Mouse (Mus musculus) neural tube, embryonic 15.5 days (tissue): Measurements from ENCODE around the gene Tspan11. TPM values are rescaled to one million over a fixed set of nuclear protein-coding genes. Genes with fewer than 3 reads are reported as not detected.

Source experiments
- ATAC-seq: fragments of 200-750 bp; cut with Nextera tagmentation; 2 replicates; pipeline ENCODE4 v1.8.0; 2017; ENCODE audit warnings: mild to moderate bottlenecking, moderate TSS enrichment, moderate library complexity; ENCODE audit not compliant: low FRiP score
- H3K27ac ChIP-seq: fragments of 300-500 bp; sonication (generic); replicated peaks from 2 replicates; pipeline ENCODE4 v1.5.1; 2015; ENCODE audit warnings: mild to moderate bottlenecking, inconsistent platforms
- H3K27me3 ChIP-seq: fragments of 300-500 bp; sonication (generic); replicated peaks from 2 replicates; pipeline ENCODE4 v1.6.1; 2015; ENCODE audit warnings: inconsistent platforms
- H3K36me3 ChIP-seq: fragments of 300-500 bp; sonication (generic); 2 replicates; pipeline ENCODE4 v1.6.1; 2015; ENCODE audit warnings: inconsistent platforms
- H3K4me1 ChIP-seq: fragments of 300-500 bp; sonication (generic); 2 replicates; pipeline ENCODE4 v1.6.1; 2015; ENCODE audit warnings: inconsistent platforms
- H3K4me2 ChIP-seq: fragments of 300-500 bp; sonication (generic); 2 replicates; pipeline ENCODE4 v1.6.1; 2015; ENCODE audit warnings: inconsistent platforms, mild to moderate bottlenecking, moderate library complexity
- H3K4me3 ChIP-seq: fragments of 300-500 bp; sonication (generic); replicated peaks from 2 replicates; pipeline ENCODE4 v1.5.1; 2015; ENCODE audit warnings: mild to moderate bottlenecking, inconsistent platforms
- H3K9ac ChIP-seq: fragments of 300-500 bp; sonication (generic); replicated peaks from 2 replicates; pipeline ENCODE4 v1.6.1; 2015; ENCODE audit warnings: mild to moderate bottlenecking, inconsistent platforms
- H3K9me3 ChIP-seq: fragments of 300-500 bp; sonication (generic); replicated peaks from 2 replicates; pipeline ENCODE4 v1.6.1; 2016; ENCODE audit warnings: inconsistent platforms
- WGBS: fragments of 180-500 bp; shearing (Covaris S2); methylation state at CpG from one replicate; pipeline ENCODE4 v1.1.7; 2015; ENCODE audit warnings: mixed read lengths; 5-methylcytosine and 5-hydroxymethylcytosine counted together
- polyA plus RNA-seq: library from polyadenylated mRNA; unstranded; fragments of >200 nt; fragmentation: Nextera tagmentation; extraction: Ambion mirVana; gene quantifications from 2 replicates; pipeline ENCODE4 v1.2.1, GENCODE M21; 2015

Tspan11 gene
- polyA plus RNA-seq, 1 experiment from 2014 or later: 3.7 TPM

GRCm38 (mm10) chr6:127855711-127856295 is 31.6 kb upstream of the Tspan11 start:
- H3K9me3 ChIP-seq: no peaks in the 10 kb centered on the region
- H3K27ac ChIP-seq: peak overlapping the region; percentile 29; the same call in 1 of the 2 replicates
- no peaks in the 10 kb centered on the region for H3K36me3 ChIP-seq
- no peak overlapping the region for H3K4me2 ChIP-seq
- no peak overlapping the region for H3K4me3 ChIP-seq
- 29% methylated on average over 9 of the region's 9 CpGs for WGBS
- peak; percentile 62; the same call in 1 of the 2 replicates for ATAC-seq
- peaks cover 25% of the 10 kb centered on the region for H3K4me1 ChIP-seq
- no peak overlapping the region for H3K9ac ChIP-seq
- H3K27me3 ChIP-seq: no peaks in the 10 kb centered on the region

- 35% methylated on average over 9 of the region's 9 CpGs for WGBS
- no peak for ATAC-seq
- Histone ChIP-seq H3K4me3 (no peak overlapping the region), H3K27ac (no peak overlapping the region), H3K27me3 (no peaks in the 10 kb centered on the region), H3K4me2 (no peak overlapping the region), H3K9ac (no peak overlapping the region), H3K36me3 (no peaks in the 10 kb centered on the region), H3K9me3 (no peaks in the 10 kb centered on the region), H3K4me1 (no peaks in the 10 kb centered on the region)
Measured at GRCm38 (mm10) chr6:127861951-127862350, 25.4 kb upstream of the Tspan11 start.

GRCm38 (mm10) chr6:127865391-127865790 is 22.0 kb upstream of the Tspan11 start:
- WGBS: 88% methylated on average over 4 of the region's 4 CpGs

GRCm38 (mm10) chr6:127868546-127868945 is 18.8 kb upstream of the Tspan11 start:
- H3K4me1 ChIP-seq: no peaks in the 10 kb centered on the region
- H3K36me3 ChIP-seq: no peaks in the 10 kb centered on the region
- no peak overlapping the region for H3K27ac ChIP-seq
- H3K4me3 ChIP-seq: no peak overlapping the region
- 82% methylated on average over 8 of the region's 8 CpGs for WGBS
- ATAC-seq: no peak
- H3K4me2 ChIP-seq: no peak overlapping the region
- H3K9me3 ChIP-seq: no peaks in the 10 kb centered on the region
- H3K9ac ChIP-seq: no peak overlapping the region
- H3K27me3 ChIP-seq: no peaks in the 10 kb centered on the region

More at GRCm38 (mm10) chr6:127865391-127865790, 22.0 kb upstream of the Tspan11 start:
- Histone ChIP-seq H3K4me2 (no peak overlapping the region), H3K36me3 (no peaks in the 10 kb centered on the region), H3K4me1 (no peaks in the 10 kb centered on the region), H3K4me3 (no peak overlapping the region), H3K9me3 (no peaks in the 10 kb centered on the region), H3K27ac (no peak overlapping the region), H3K9ac (no peak overlapping the region), H3K27me3 (no peaks in the 10 kb centered on the region)
- no peak for ATAC-seq

- Histone ChIP-seq H3K9me3 (no peaks in the 10 kb centered on the region), H3K4me2 (no peak overlapping the region), H3K9ac (no peak overlapping the region), H3K27me3 (no peaks in the 10 kb centered on the region), H3K36me3 (no peaks in the 10 kb centered on the region), H3K4me1 (no peaks in the 10 kb centered on the region), H3K27ac (no peak overlapping the region), H3K4me3 (no peak overlapping the region)
- 87% methylated on average over 7 of the region's 7 CpGs for WGBS
- ATAC-seq: no peak
Measured at GRCm38 (mm10) chr6:127869121-127869520, 18.3 kb upstream of the Tspan11 start.

GRCm38 (mm10) chr6:127870345-127871324 is 16.8 kb upstream of the Tspan11 start:
- H3K9ac ChIP-seq: no peak overlapping the region
- H3K27me3 ChIP-seq: no peaks in the 10 kb centered on the region
- whole genome bisulfite sequencing: 79% methylated on average over 12 of the region's 12 CpGs
- no peak for ATAC-seq
- H3K4me1 ChIP-seq: no peaks in the 10 kb centered on the region
- no peak overlapping the region for H3K27ac ChIP-seq
- no peaks in the 10 kb centered on the region for H3K9me3 ChIP-seq
- no peak overlapping the region for H3K4me2 ChIP-seq
- H3K36me3 ChIP-seq: no peaks in the 10 kb centered on the region
- no peak overlapping the region for H3K4me3 ChIP-seq

- Histone ChIP-seq H3K9me3 (no peaks in the 10 kb centered on the region), H3K27ac (no peak overlapping the region), H3K9ac (no peak overlapping the region), H3K4me3 (no peak overlapping the region), H3K4me2 (no peak overlapping the region), H3K36me3 (no peaks in the 10 kb centered on the region), H3K4me1 (no peaks in the 10 kb centered on the region), H3K27me3 (no peaks in the 10 kb centered on the region)
- WGBS: 91% methylated on average over 6 of the region's 6 CpGs
- ATAC-seq: no peak
Measured at GRCm38 (mm10) chr6:127871436-127871835, 16.0 kb upstream of the Tspan11 start.

GRCm38 (mm10) chr6:127872581-127872980 is 14.8 kb upstream of the Tspan11 start:
- H3K36me3 ChIP-seq: no peaks in the 10 kb centered on the region
- no peak overlapping the region for H3K9ac ChIP-seq
- H3K27ac ChIP-seq: no peak overlapping the region
- no peaks in the 10 kb centered on the region for H3K27me3 ChIP-seq
- 0 out of 2 replicates have a peak, but pooled peaks cover 2% of the 10 kb centered on the region for H3K4me1 ChIP-seq
- no peak overlapping the region for H3K4me2 ChIP-seq
- H3K9me3 ChIP-seq: no peaks in the 10 kb centered on the region
- ATAC-seq: no peak
- 91% methylated on average over 8 of the region's 8 CpGs for WGBS
- H3K4me3 ChIP-seq: no peak overlapping the region

GRCm38 (mm10) chr6:127875883-127876282 is 11.5 kb upstream of the Tspan11 start:
- Histone ChIP-seq H3K36me3 (no peaks in the 10 kb centered on the region), H3K4me2 (no peak overlapping the region), H3K27ac (no peak overlapping the region), H3K9ac (no peak overlapping the region), H3K4me1 (0 out of 2 replicates have a peak, but pooled peaks cover 2% of the 10 kb centered on the region), H3K27me3 (no peaks in the 10 kb centered on the region), H3K4me3 (no peak overlapping the region), H3K9me3 (no peaks in the 10 kb centered on the region)
- WGBS: 88% methylated on average over 11 of the region's 11 CpGs
- no peak for ATAC-seq

GRCm38 (mm10) chr6:127876436-127876835 is 11.0 kb upstream of the Tspan11 start:
- Histone ChIP-seq H3K9ac (no peak overlapping the region), H3K9me3 (no peaks in the 10 kb centered on the region), H3K27me3 (no peaks in the 10 kb centered on the region), H3K4me3 (no peak overlapping the region), H3K27ac (no peak overlapping the region), H3K4me2 (no peak overlapping the region), H3K36me3 (no peaks in the 10 kb centered on the region), H3K4me1 (0 out of 2 replicates have a peak, but pooled peaks cover 2% of the 10 kb centered on the region)
- no peak for ATAC-seq
- WGBS: 94% methylated on average over 9 of the region's 9 CpGs

GRCm38 (mm10) chr6:127877026-127877425 is 10.4 kb upstream of the Tspan11 start:
- 69% methylated on average over 12 of the region's 12 CpGs for WGBS
- Histone ChIP-seq H3K4me3 (no peak overlapping the region), H3K4me1 (0 out of 2 replicates have a peak, but pooled peaks cover 2% of the 10 kb centered on the region), H3K27me3 (no peaks in the 10 kb centered on the region), H3K9ac (no peak overlapping the region), H3K27ac (no peak overlapping the region), H3K36me3 (no peaks in the 10 kb centered on the region), H3K4me2 (no peak overlapping the region), H3K9me3 (no peaks in the 10 kb centered on the region)
- no peak for ATAC-seq

GRCm38 (mm10) chr6:127879472-127879871 is 7.9 kb upstream of the Tspan11 start:
- no peaks in the 10 kb centered on the region for H3K36me3 ChIP-seq
- H3K27me3 ChIP-seq: no peaks in the 10 kb centered on the region
- H3K9me3 ChIP-seq: no peaks in the 10 kb centered on the region
- H3K9ac ChIP-seq: no peak overlapping the region
- H3K4me3 ChIP-seq: no peak overlapping the region
- ATAC-seq: no peak
- no peak overlapping the region for H3K4me2 ChIP-seq
- 0 out of 2 replicates have a peak, but pooled peaks cover 2% of the 10 kb centered on the region for H3K4me1 ChIP-seq
- H3K27ac ChIP-seq: no peak overlapping the region
- WGBS: 88% methylated on average over 6 of the region's 6 CpGs
